Mouse (Mus musculus) small intestine, adult 2 months (tissue): ENCODE results near the gene Dclk3.

Source experiments
- CTCF ChIP-seq: fragments of 200-500 bp; IDR thresholded peaks from 2 replicates; pipeline ENCODE4 v1.5.1; 2012; ENCODE audit warnings: low read depth, mild to moderate bottlenecking, control low read depth, inconsistent platforms, low read length, moderate library complexity, mixed read lengths; ENCODE audit not compliant: insufficient replicate concordance, insufficient read length; ENCODE audit errors: extremely low read depth
- POLR2A ChIP-seq: fragments of 200-500 bp; IDR thresholded peaks from 2 replicates; pipeline ENCODE4 v1.6.1; 2012; ENCODE audit warnings: low read depth, mild to moderate bottlenecking, control low read depth, inconsistent platforms, low read length, moderate library complexity

GRCm38 (mm10) chr9:111422567-111422966 lies 16.3 kb upstream of the Dclk3 start:
- TF ChIP-seq CTCF (no peak), POLR2A (no peak)
